Mouse (Mus musculus): ENCODE data around the gene Dusp16.

- TF ChIP-seq TAL1 (IDR thresholded peaks at IDR 0.05; ENCODE audit: low read length) (no peak), GATA1 (IDR thresholded peaks at IDR 0.05; ENCODE audit: low read length) (no peak)
Measured at GRCm38 (mm10) chr6:134817051-134817928, 24.9 kb upstream of the Dusp16 start.

Measured in erythroblast, embryonic 14.5 days (primary cell).